ENCODE assay signal across 12 mouse cellular contexts in the genomic region with DNA sequence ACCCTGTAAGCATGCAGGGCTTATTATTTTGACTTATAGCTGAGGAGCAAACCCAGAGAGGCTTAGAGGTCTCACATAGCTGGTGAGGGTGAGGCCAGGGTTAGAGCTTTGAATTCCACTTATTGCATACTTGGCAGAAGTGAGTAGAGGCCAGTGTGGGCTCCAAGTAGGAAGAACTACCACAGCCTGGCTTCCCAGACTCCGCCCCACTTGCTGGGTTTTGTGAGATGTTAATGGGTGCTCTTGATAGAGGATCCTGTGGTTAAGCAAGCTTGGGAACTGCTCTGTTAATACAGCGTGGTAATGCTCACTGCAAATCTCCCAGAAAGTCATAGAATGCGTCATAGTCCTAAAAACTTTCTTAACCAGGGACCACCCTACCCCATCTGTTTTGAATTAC. TPM values are rescaled to one million over a fixed set of nuclear protein-coding genes. Genes with fewer than 3 reads are reported as not detected.
DNase-seq lines count a peak whose midpoint lies in the region; TF ChIP-seq lines count a peak whose summit lies in the region.
"Had no signal": no experiment of that assay in that cellular context is flagged by ENCODE, and none has a peak within 500 bp of the region (broad histone marks: within the 10 kb centered on the region; RNA-seq: fewer than 3 reads in every experiment).

No protein-coding gene starts in this region.

- no peak for TF ChIP-seq POLR2A in testis, adult 2 months (IDR thresholded peaks at IDR 0.05; ENCODE audit: control insufficient read depth, low read depth, low read length)
- TF ChIP-seq POLR2A in embryonic fibroblast, embryonic 13.5 days (IDR thresholded peaks at IDR 0.05; ENCODE audit: low read depth, low read length): no peak

- TF ChIP-seq CTCF in testis, adult 2 months (IDR thresholded peaks at IDR 0.05; ENCODE audit: control insufficient read depth, insufficient read depth, insufficient replicate concordance, low read depth, low read length): no peak
- no peak for TF ChIP-seq CTCF in embryonic fibroblast, embryonic 13.5 days (IDR thresholded peaks at IDR 0.05; ENCODE audit: borderline replicate concordance, insufficient read depth, low read length)

- peaks cover 6% of the 10 kb centered on the region for H3K4me1 ChIP-seq in testis, adult 2 months (ENCODE audit: control insufficient read depth, insufficient read depth, low read length)
- peaks cover 27% of the 10 kb centered on the region for H3K4me1 ChIP-seq in embryonic fibroblast, embryonic 13.5 days (ENCODE audit: control insufficient read depth, insufficient read depth, low read length)

- H3K36me3 ChIP-seq in testis, adult 2 months (ENCODE audit: control insufficient read depth, insufficient read depth, low read length): peaks cover 1% of the 10 kb centered on the region

- peak overlapping the region; percentile 69 for H3K4me3 ChIP-seq in testis, adult 2 months (ENCODE audit: control insufficient read depth, low read depth, low read length)
- no peak overlapping the region for H3K4me3 ChIP-seq in embryonic fibroblast, embryonic 13.5 days (ENCODE audit: insufficient read depth, low read length)
- H3K4me3 ChIP-seq: midbrain, embryonic 12.5 days had no signal

- H3K27me3 ChIP-seq in testis, adult 2 months (ENCODE audit: control insufficient read depth, insufficient read depth, low read length): no peaks in the 10 kb centered on the region
- H3K27me3 ChIP-seq: midbrain, embryonic 12.5 days had no signal

- no peak for DNase-seq in testis, postnatal 10 days (ENCODE audit: low spot score)
- peak; percentile 83 to 85 for DNase-seq in lung, adult 18-20 months
- no peak for DNase-seq in cerebellum, adult 9-10 months
- no peak for DNase-seq in right cerebral cortex, adult 18-20 months
- no peak for DNase-seq in frontal cortex, adult 2 months (ENCODE audit: extremely low spot score in 1 of 2, low spot score in 1 of 2)
- DNase-seq: cerebellum, postnatal 14 days; kidney, postnatal 4 days; right cerebral cortex, postnatal 14 days; thymus, postnatal 36 days had no signal

- H3K27ac ChIP-seq in testis, adult 2 months (ENCODE audit: control insufficient read depth, insufficient read depth, low read depth, low read length): no peak overlapping the region; the same call in 1 of the 2 replicates
- peak overlapping the region; percentile 79 for H3K27ac ChIP-seq in embryonic fibroblast, embryonic 13.5 days (ENCODE audit: insufficient read depth, low read length)
- H3K27ac ChIP-seq: midbrain, embryonic 12.5 days had no signal

RNA-seq across cellular contexts. Expression of a gene that starts 6.6 kb away (rescaled TPM):
- polyA plus RNA-seq in testis, adult 2 months (2012; rRNA removed): 55.6 and 58.3 TPM in 2 replicates
- 38.1 and 42.3 TPM in 2 replicates for polyA plus RNA-seq in embryonic fibroblast, embryonic 13.5 days (2011; ENCODE audit: insufficient read length, low read depth, missing spikeins)
- polyA plus RNA-seq in frontal cortex, adult 2 months (2012; rRNA removed): 73.5 and 75.2 TPM in 2 replicates

RNA-seq across cellular contexts. Expression of a gene that starts 30.2 kb away (rescaled TPM):
- polyA plus RNA-seq in testis, adult 2 months (2012; rRNA removed): 0.07 and 0.28 TPM in 2 replicates
- polyA plus RNA-seq in embryonic fibroblast, embryonic 13.5 days (2011; ENCODE audit: insufficient read length, low read depth, missing spikeins): not detected in 2 replicates
- 2.8 and 3.9 TPM in 2 replicates for polyA plus RNA-seq in frontal cortex, adult 2 months (2012; rRNA removed)

Comparison
In these comparisons a context has a peak if more than half of its experiments do, and no peak if none do; other contexts are left out.
1. DNase-seq: peak in lung, adult 18-20 months (2 of 2); none in testis, postnatal 10 days (single experiment), cerebellum, adult 9-10 months (single experiment), right cerebral cortex, adult 18-20 months (single experiment) and frontal cortex, adult 2 months (0 of 2).